8 mouse cellular contexts compared by ENCODE assay signal in the genomic region with DNA sequence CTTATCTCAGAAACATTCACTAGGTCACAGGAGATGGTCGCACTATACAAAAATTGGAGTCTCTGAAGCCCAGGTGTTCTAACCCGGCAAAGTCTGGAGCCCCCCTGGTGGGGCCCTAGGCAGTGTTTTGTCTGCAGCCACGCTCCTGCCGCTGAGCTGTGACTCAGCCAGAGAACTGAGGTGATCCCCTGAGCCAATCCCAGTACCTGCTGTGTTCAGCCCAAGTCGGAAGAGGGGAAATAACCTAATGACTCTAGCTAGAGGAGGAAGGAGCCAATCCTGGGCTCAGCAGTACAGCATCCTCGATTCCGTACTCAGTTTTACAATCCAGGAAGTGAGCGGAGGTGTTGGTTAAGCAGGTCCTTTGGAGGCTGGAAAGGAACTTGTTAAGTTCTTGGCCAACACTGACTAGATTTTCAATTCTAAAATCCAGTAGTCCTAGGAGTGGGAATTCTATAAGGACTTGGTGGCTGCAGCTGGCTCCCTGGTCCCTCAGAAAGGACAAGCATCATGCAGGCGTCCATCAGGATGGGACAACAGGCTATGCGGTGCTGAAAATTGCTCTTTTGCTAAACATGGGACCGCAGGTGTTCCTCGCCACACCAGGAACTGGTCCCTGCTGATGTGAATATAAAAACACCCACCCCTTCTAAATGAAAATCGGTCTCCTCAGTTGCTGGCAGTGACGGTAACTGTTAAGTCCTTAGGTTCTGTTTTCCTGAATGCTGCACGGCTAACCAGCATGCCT. TPM values are rescaled to one million over a fixed set of nuclear protein-coding genes. Genes with fewer than 3 reads are reported as not detected.
DNase-seq lines count a peak whose midpoint lies in the region; ATAC-seq and TF ChIP-seq lines count a peak whose summit lies in the region.

No protein-coding gene starts in this region.

- peaks cover 8% of the 10 kb centered on the region for H3K4me1 ChIP-seq in cortical plate, adult 2 months (ENCODE audit: control insufficient read depth, insufficient read depth, low read length)
- peaks cover 32% of the 10 kb centered on the region for H3K4me1 ChIP-seq in intestine, embryonic 15.5 days (replicated peaks)
- H3K4me1 ChIP-seq in midbrain, embryonic 10.5 days = peaks cover 62% of the 10 kb centered on the region

- peak overlapping the region; percentile 70 for H3K4me2 ChIP-seq in intestine, embryonic 15.5 days (replicated peaks)

- H3K27me3 ChIP-seq in intestine, embryonic 15.5 days (replicated peaks) = no peaks in the 10 kb centered on the region
- H3K27me3 ChIP-seq in midbrain, embryonic 10.5 days (ENCODE audit: low read depth, poor library complexity, severe bottlenecking) = peaks cover 16% of the 10 kb centered on the region

- H3K4me3 ChIP-seq in cortical plate, adult 2 months (ENCODE audit: insufficient read depth, low read length) = peak overlapping the region; percentile 24
- peak overlapping the region; percentile 26 for H3K4me3 ChIP-seq in intestine, embryonic 15.5 days (replicated peaks)
- H3K4me3 ChIP-seq in midbrain, embryonic 10.5 days = peak overlapping the region; percentile 49

- TF ChIP-seq POLR2A in cortical plate, adult 2 months (IDR thresholded peaks at IDR 0.05; ENCODE audit: extremely low read depth, insufficient read depth, low read length) = 0 out of 2 replicates have a peak, but pooled peaks have one; percentile 33

- 8% methylated on average over 15 of the region's 15 CpGs for WGBS in intestine, embryonic 15.5 days
- 14% methylated on average over 15 of the region's 15 CpGs for WGBS in midbrain, embryonic 10.5 days

- no peak overlapping the region for H3K27ac ChIP-seq in cortical plate, adult 2 months (ENCODE audit: insufficient read depth, low read length)
- H3K27ac ChIP-seq in intestine, embryonic 15.5 days = peak overlapping the region; percentile 79
- H3K27ac ChIP-seq in midbrain, embryonic 10.5 days (replicated peaks) = peak overlapping the region; percentile 92

- intact Hi-C loops in gastrocnemius, postnatal 36 days (cut with DNase I) = no loop called here
- intact Hi-C loops in left cerebral cortex, postnatal 36 days (cut with DNase I) = no loop called here

- ATAC-seq in intestine, embryonic 15.5 days = peak; percentile 92

- no peaks in the 10 kb centered on the region for H3K36me3 ChIP-seq in intestine, embryonic 15.5 days
- H3K36me3 ChIP-seq in midbrain, embryonic 10.5 days = no peaks in the 10 kb centered on the region

- no peak for TF ChIP-seq CTCF in cortical plate, adult 2 months (IDR thresholded peaks at IDR 0.05; ENCODE audit: extremely low read depth, insufficient read depth, low read length)

- DNase-seq in adrenal gland, adult (ENCODE audit: inconsistent age in 2 of 2, low spot score in 1 of 2) = peak; percentile 87 to 93
- DNase-seq in gastrocnemius, postnatal 36 days = peak; percentile 59 to 69
- DNase-seq in left cerebral cortex, postnatal 36 days (ENCODE audit: low spot score in 2 of 2) = peak; percentile 82 to 84
- DNase-seq in midbrain, embryonic 10.5 days (ENCODE audit: low spot score) = peak; percentile 83
- peak; percentile 70 to 78 for DNase-seq in right cerebral cortex, postnatal 36 days (ENCODE audit: low spot score in 2 of 2)
- DNase-seq in urinary bladder, postnatal 4 days (ENCODE audit: low spot score in 2 of 2) = peak; percentile 73 to 75

- H3K9ac ChIP-seq in intestine, embryonic 15.5 days = no peak overlapping the region

- no peaks in the 10 kb centered on the region for H3K9me3 ChIP-seq in intestine, embryonic 15.5 days
- H3K9me3 ChIP-seq in midbrain, embryonic 10.5 days (replicated peaks) = no peaks in the 10 kb centered on the region

RNA-seq across cellular contexts. Expression of a gene that starts 19.1 kb away (rescaled TPM):
- 18.1 and 18.9 TPM in 2 replicates for polyA plus RNA-seq in cortical plate, adult 2 months (2012; rRNA removed)
- 100 to 1,000 TPM; 227 to 246 TPM for total RNA-seq in gastrocnemius, postnatal 36 days (2021)
- polyA plus RNA-seq in intestine, embryonic 15.5 days (2015; fragmentation: Nextera tagmentation; extraction: Ambion mirVana) = 7.2 and 8.6 TPM in 2 replicates
- 10 to 100 TPM; 19.6 to 23.0 TPM for total RNA-seq in left cerebral cortex, postnatal 36 days (2021)
- polyA plus RNA-seq in midbrain, embryonic 10.5 days (2016; fragmentation: Nextera tagmentation; extraction: Ambion mirVana) = 5.5 and 9.0 TPM in 2 replicates
